Mouse (Mus musculus): Measurements from ENCODE around the gene Wdr26. TPM values are rescaled to one million over a fixed set of nuclear protein-coding genes. Genes with fewer than 3 reads are reported as not detected.

Wdr26 gene
- 10 to 100 TPM; 40.5 to 46.9 (median 43.1) TPM for polyA plus RNA-seq (2017; shearing (Covaris generic))

GRCm38 (mm10) chr1:181211920-181212633 is at the start of gene Wdr26:
TSS of gene Wdr26 (minus strand) at chr1:181212001.
- peak; percentile 78 for ATAC-seq

GRCm38 (mm10) chr1:181260949-181261696 is 49.3 kb upstream of the Wdr26 start:
- ATAC-seq, result no peak

GRCm38 (mm10) chr1:181260422-181260821 is 48.6 kb upstream of the Wdr26 start:
- ATAC-seq, result no peak

GRCm38 (mm10) chr1:181259626-181260410 is 48.0 kb upstream of the Wdr26 start:
- ATAC-seq, result no peak

- ATAC-seq, result no peak
These were observed 47.3 kb upstream of the Wdr26 start for GRCm38 (mm10) chr1:181259056-181259455.

- ATAC-seq, result no peak
These were observed 46.8 kb upstream of the Wdr26 start for GRCm38 (mm10) chr1:181258616-181259015.

- ATAC-seq, result no peak
These were observed 46.1 kb upstream of the Wdr26 start for GRCm38 (mm10) chr1:181257585-181258555.

GRCm38 (mm10) chr1:181256689-181257584 is 45.1 kb upstream of the Wdr26 start:
- ATAC-seq, result peak; percentile 66

GRCm38 (mm10) chr1:181255891-181256688 is 44.3 kb upstream of the Wdr26 start:
- no peak for ATAC-seq

GRCm38 (mm10) chr1:181255450-181255849 is 43.6 kb upstream of the Wdr26 start:
- no peak for ATAC-seq

GRCm38 (mm10) chr1:181251624-181252023 is 39.8 kb upstream of the Wdr26 start:
- ATAC-seq, result no peak

GRCm38 (mm10) chr1:181250961-181251360 is 39.2 kb upstream of the Wdr26 start:
- ATAC-seq, result no peak

- no peak for ATAC-seq
These were observed 37.7 kb upstream of the Wdr26 start for GRCm38 (mm10) chr1:181249537-181249936.

GRCm38 (mm10) chr1:181247175-181247574 is 35.4 kb upstream of the Wdr26 start:
- ATAC-seq, result peak; percentile 98

- ATAC-seq, result no peak
These were observed 34.8 kb upstream of the Wdr26 start for GRCm38 (mm10) chr1:181246487-181247138.

- no peak for ATAC-seq
These were observed 34.0 kb upstream of the Wdr26 start for GRCm38 (mm10) chr1:181245554-181246486.

- no peak for ATAC-seq
These were observed 33.3 kb upstream of the Wdr26 start for GRCm38 (mm10) chr1:181245067-181245466.

GRCm38 (mm10) chr1:181241185-181241584 is 29.4 kb upstream of the Wdr26 start:
- ATAC-seq, result no peak
